Mouse (Mus musculus) liver, embryonic 15.5 days (tissue): ENCODE data around the gene Vdac1. TPM values are rescaled to one million over a fixed set of nuclear protein-coding genes. Genes with fewer than 3 reads are reported as not detected.
"Not testable (repeated sequence)": the region's sequence is repeated elsewhere in the genome, so short reads cannot be mapped to it uniquely, and the experiment has no call there.

Experiments used
- ATAC-seq: fragments of 200-750 bp; cut with Nextera tagmentation; 2 replicates; pipeline ENCODE4 v1.8.0; 2017; ENCODE audit warnings: moderate number of reproducible peaks, mild to moderate bottlenecking, moderate library complexity; ENCODE audit not compliant: insufficient read depth
- H3K27ac ChIP-seq: fragments of 300-500 bp; sonication (generic); replicated peaks from 2 replicates; pipeline ENCODE4 v1.5.1; 2015; ENCODE audit warnings: mild to moderate bottlenecking, inconsistent platforms
- H3K27me3 ChIP-seq: fragments of 300-500 bp; sonication (generic); 2 replicates; pipeline ENCODE4 v1.6.1; 2015; ENCODE audit warnings: mild to moderate bottlenecking, inconsistent platforms
- H3K36me3 ChIP-seq: fragments of 300-500 bp; sonication (generic); replicated peaks from 2 replicates; pipeline ENCODE4 v1.6.1; 2015; ENCODE audit warnings: moderate library complexity, mild to moderate bottlenecking, inconsistent platforms
- H3K4me1 ChIP-seq: fragments of 300-500 bp; sonication (generic); replicated peaks from 2 replicates; pipeline ENCODE4 v1.6.1; 2015; ENCODE audit warnings: inconsistent platforms
- H3K4me2 ChIP-seq: fragments of 300-500 bp; sonication (generic); 2 replicates; pipeline ENCODE4 v1.6.1; 2015; ENCODE audit warnings: moderate library complexity, mild to moderate bottlenecking, inconsistent platforms
- H3K4me3 ChIP-seq: fragments of 300-500 bp; sonication (generic); replicated peaks from 2 replicates; pipeline ENCODE4 v1.5.1; 2015; ENCODE audit warnings: mild to moderate bottlenecking, inconsistent platforms
- H3K9ac ChIP-seq: fragments of 300-500 bp; sonication (generic); 2 replicates; pipeline ENCODE4 v1.6.1; 2015; ENCODE audit warnings: moderate library complexity, mild to moderate bottlenecking, inconsistent platforms
- H3K9me3 ChIP-seq: fragments of 300-500 bp; sonication (generic); replicated peaks from 2 replicates; pipeline ENCODE4 v1.6.1; 2016; ENCODE audit warnings: inconsistent platforms
- WGBS: fragments of 180-500 bp; shearing (Covaris S2); methylation state at CpG from one replicate; pipeline ENCODE4 v1.1.7; 2015; ENCODE audit warnings: mixed read lengths; ENCODE audit not compliant: insufficient replicate concordance; 5-methylcytosine and 5-hydroxymethylcytosine counted together
- polyA plus RNA-seq: library from polyadenylated mRNA; unstranded; fragments of >200 nt; fragmentation: Nextera tagmentation; extraction: Ambion mirVana; gene quantifications from 2 replicates; pipeline ENCODE4 v1.2.1, GENCODE M21; 2015

Gene Vdac1
- polyA plus RNA-seq, 1 experiment from 2014 or later: 119 TPM

GRCm38 (mm10) chr11:52374340-52374739 lies 13.7 kb downstream of the Vdac1 start:
- ATAC-seq: no peak
- Histone ChIP-seq H3K9me3 (no peaks in the 10 kb centered on the region), H3K9ac (no peak overlapping the region), H3K27me3 (no peaks in the 10 kb centered on the region), H3K36me3 (peaks cover 52% of the 10 kb centered on the region), H3K4me2 (no peak overlapping the region), H3K4me1 (peaks cover 24% of the 10 kb centered on the region), H3K4me3 (no peak overlapping the region), H3K27ac (no peak overlapping the region)
- 56% methylated on average over 6 of the region's 6 CpGs for WGBS

- peaks cover 7% of the 10 kb centered on the region; the same call in 1 of the 2 replicates for H3K4me1 ChIP-seq
- no peak overlapping the region for H3K27ac ChIP-seq
- no peak overlapping the region for H3K4me3 ChIP-seq
- H3K27me3 ChIP-seq: no peaks in the 10 kb centered on the region
- ATAC-seq: no peak
- H3K9me3 ChIP-seq: no peaks in the 10 kb centered on the region
- peaks cover 81% of the 10 kb centered on the region for H3K36me3 ChIP-seq
- H3K9ac ChIP-seq: no peak overlapping the region
- no peak overlapping the region for H3K4me2 ChIP-seq
- 86% methylated on average over 4 of the region's 4 CpGs for WGBS
These were observed 16.9 kb downstream of the Vdac1 start for GRCm38 (mm10) chr11:52377579-52377978.

GRCm38 (mm10) chr11:52379241-52379640 lies 18.6 kb downstream of the Vdac1 start:
- H3K27me3 ChIP-seq: no peaks in the 10 kb centered on the region
- no peak for ATAC-seq
- no peak overlapping the region for H3K4me3 ChIP-seq
- H3K4me1 ChIP-seq: no peaks in the 10 kb centered on the region
- peaks cover 97% of the 10 kb centered on the region for H3K36me3 ChIP-seq
- no peaks in the 10 kb centered on the region for H3K9me3 ChIP-seq
- 79% methylated on average over 3 of the region's 3 CpGs for WGBS
- no peak overlapping the region for H3K4me2 ChIP-seq
- H3K9ac ChIP-seq: no peak overlapping the region
- no peak overlapping the region for H3K27ac ChIP-seq

- Histone ChIP-seq H3K4me3 (no peak overlapping the region), H3K9me3 (no peaks in the 10 kb centered on the region), H3K27me3 (no peaks in the 10 kb centered on the region), H3K27ac (no peak overlapping the region), H3K9ac (no peak overlapping the region), H3K4me2 (no peak overlapping the region), H3K4me1 (no peaks in the 10 kb centered on the region), H3K36me3 (peaks cover 98% of the 10 kb centered on the region)
- no peak for ATAC-seq
- WGBS: 82% methylated on average over 14 of the region's 14 CpGs
These were observed 23.1 kb downstream of the Vdac1 start for GRCm38 (mm10) chr11:52383741-52384140.

- Histone ChIP-seq H3K9ac (no peak overlapping the region), H3K4me2 (no peak overlapping the region), H3K27ac (no peak overlapping the region), H3K36me3 (peaks cover 96% of the 10 kb centered on the region), H3K9me3 (no peaks in the 10 kb centered on the region), H3K4me3 (no peak overlapping the region), H3K27me3 (no peaks in the 10 kb centered on the region), H3K4me1 (no peaks in the 10 kb centered on the region)
- 46% methylated on average over 3 of the region's 3 CpGs for WGBS
- ATAC-seq: no peak
These were observed 24.0 kb downstream of the Vdac1 start for GRCm38 (mm10) chr11:52384667-52385066.

GRCm38 (mm10) chr11:52386892-52387291 lies 26.2 kb downstream of the Vdac1 start:
- H3K4me1 ChIP-seq: no peaks in the 10 kb centered on the region
- ATAC-seq: no peak
- no peak overlapping the region for H3K9ac ChIP-seq
- H3K36me3 ChIP-seq: peaks cover 85% of the 10 kb centered on the region
- no peak overlapping the region for H3K27ac ChIP-seq
- no peaks in the 10 kb centered on the region for H3K27me3 ChIP-seq
- H3K4me3 ChIP-seq: no peak overlapping the region
- 83% methylated on average over 3 of the region's 3 CpGs for WGBS
- H3K4me2 ChIP-seq: no peak overlapping the region
- no peaks in the 10 kb centered on the region for H3K9me3 ChIP-seq

GRCm38 (mm10) chr11:52388150-52388549 lies 27.5 kb downstream of the Vdac1 start:
- H3K27me3 ChIP-seq: no peaks in the 10 kb centered on the region
- 78% methylated on average over 12 of the region's 12 CpGs for WGBS

GRCm38 (mm10) chr11:52388979-52389378 lies 28.3 kb downstream of the Vdac1 start:
- not testable (repeated sequence) for H3K4me3 ChIP-seq, H3K9me3 ChIP-seq, H3K27me3 ChIP-seq, H3K4me2 ChIP-seq, H3K27ac ChIP-seq, H3K9ac ChIP-seq, ATAC-seq, H3K4me1 ChIP-seq
- WGBS: 72% methylated on average over 5 of the region's 5 CpGs
- peaks cover 64% of the 10 kb centered on the region for H3K36me3 ChIP-seq

More at GRCm38 (mm10) chr11:52388150-52388549, 27.5 kb downstream of the Vdac1 start:
- H3K9ac ChIP-seq: no peak overlapping the region
- H3K36me3 ChIP-seq: peaks cover 72% of the 10 kb centered on the region
- no peaks in the 10 kb centered on the region for H3K9me3 ChIP-seq
- H3K4me3 ChIP-seq: no peak overlapping the region
- no peak overlapping the region for H3K4me2 ChIP-seq
- peaks cover 1% of the 10 kb centered on the region; the same call in 1 of the 2 replicates for H3K4me1 ChIP-seq
- H3K27ac ChIP-seq: no peak overlapping the region
- ATAC-seq: no peak

- H3K9me3 ChIP-seq: no peaks in the 10 kb centered on the region
- 86% methylated on average over 7 of the region's 7 CpGs for WGBS
- H3K4me3 ChIP-seq: no peak overlapping the region
- H3K9ac ChIP-seq: no peak overlapping the region
- ATAC-seq: no peak
- H3K36me3 ChIP-seq: peaks cover 56% of the 10 kb centered on the region
- peaks cover 5% of the 10 kb centered on the region; the same call in 1 of the 2 replicates for H3K4me1 ChIP-seq
- no peak overlapping the region for H3K4me2 ChIP-seq
- H3K27me3 ChIP-seq: no peaks in the 10 kb centered on the region
- H3K27ac ChIP-seq: no peak overlapping the region
These were observed 29.3 kb downstream of the Vdac1 start for GRCm38 (mm10) chr11:52389933-52390332.

- no peak overlapping the region for H3K9ac ChIP-seq
- no peak for ATAC-seq
- H3K36me3 ChIP-seq: peaks cover 13% of the 10 kb centered on the region
- 57% methylated on average over 4 of the region's 4 CpGs for WGBS
- no peak overlapping the region for H3K27ac ChIP-seq
- H3K4me1 ChIP-seq: peaks cover 35% of the 10 kb centered on the region
- H3K9me3 ChIP-seq: no peaks in the 10 kb centered on the region
- H3K4me2 ChIP-seq: no peak overlapping the region
- no peak overlapping the region for H3K4me3 ChIP-seq
- H3K27me3 ChIP-seq: no peaks in the 10 kb centered on the region
These were observed 33.8 kb downstream of the Vdac1 start for GRCm38 (mm10) chr11:52394494-52394893.

- H3K4me2 ChIP-seq: no peak overlapping the region
- peaks cover 39% of the 10 kb centered on the region for H3K4me1 ChIP-seq
- H3K27ac ChIP-seq: no peak overlapping the region
- no peak overlapping the region for H3K4me3 ChIP-seq
- WGBS: 29% methylated on average over 4 of the region's 4 CpGs
- no peak for ATAC-seq
- H3K36me3 ChIP-seq: peaks cover 4% of the 10 kb centered on the region; the same call in 1 of the 2 replicates
- H3K9ac ChIP-seq: no peak overlapping the region
- no peaks in the 10 kb centered on the region for H3K27me3 ChIP-seq
- H3K9me3 ChIP-seq: no peaks in the 10 kb centered on the region
These were observed 34.7 kb downstream of the Vdac1 start for GRCm38 (mm10) chr11:52395343-52395742.

GRCm38 (mm10) chr11:52395940-52396596 lies 35.4 kb downstream of the Vdac1 start, which contains the start of gene 9530068E07Rik:
9530068E07Rik (plus strand) TSS chr11:52396428.
- Histone ChIP-seq H3K4me2 (peak within 1 kb of the TSS; percentile 78), H3K9me3 (no peaks in the 10 kb centered on the region), H3K27me3 (no peaks in the 10 kb centered on the region), H3K9ac (peak within 1 kb of the TSS; percentile 92), H3K4me1 (peaks cover 46% of the 10 kb centered on the region), H3K4me3 (peak within 1 kb of the TSS; percentile 97), H3K36me3 (0 out of 2 replicates have a peak, but pooled peaks cover 2% of the 10 kb centered on the region), H3K27ac (peak within 1 kb of the TSS; percentile 87)
- ATAC-seq: peak; percentile 91
- WGBS: 1% methylated on average over 38 of the region's 38 CpGs
